Mouse (Mus musculus) thymus, postnatal 10 days (tissue): ENCODE results near the gene Samhd1.
A peak's percentile ranks its signal among the peaks of the same experiment; 100 is the strongest.
"Not testable (repeated sequence)": the region's sequence is repeated elsewhere in the genome, so short reads cannot be mapped to it uniquely, and the experiment has no call there.

Experiments used
- DNase-seq, 2 experiments: peaks; one replicate each; pipeline ENCODE4 v3.0.0; 2021; ENCODE audit warnings: low spot score in 2 of 2

The Samhd1 gene

DNA sequence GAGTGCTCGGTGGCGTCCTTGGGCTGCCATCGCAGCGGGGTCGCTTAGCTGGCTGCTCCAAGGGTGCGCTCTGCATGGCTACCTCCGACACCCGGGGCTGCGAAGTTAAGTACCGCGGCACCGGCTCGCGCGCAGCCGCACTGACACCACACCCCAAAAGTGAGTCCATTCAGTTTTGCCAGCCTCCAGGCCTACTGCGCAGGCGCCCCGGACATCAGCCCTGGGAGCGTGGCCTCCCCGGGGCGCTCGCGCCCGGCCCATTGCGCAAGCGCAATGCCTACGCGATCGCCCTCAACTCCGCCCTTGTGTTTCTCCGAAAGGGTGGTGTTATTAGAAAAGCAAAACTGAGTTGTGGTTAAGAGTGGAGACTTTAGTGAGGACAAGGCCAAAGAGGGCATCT, at the start of gene Samhd1:
TSS of gene Samhd1 (minus strand) at position 252 of the 400 bp plus-strand sequence.
- DNase-seq: peak; percentile 43

DNA sequence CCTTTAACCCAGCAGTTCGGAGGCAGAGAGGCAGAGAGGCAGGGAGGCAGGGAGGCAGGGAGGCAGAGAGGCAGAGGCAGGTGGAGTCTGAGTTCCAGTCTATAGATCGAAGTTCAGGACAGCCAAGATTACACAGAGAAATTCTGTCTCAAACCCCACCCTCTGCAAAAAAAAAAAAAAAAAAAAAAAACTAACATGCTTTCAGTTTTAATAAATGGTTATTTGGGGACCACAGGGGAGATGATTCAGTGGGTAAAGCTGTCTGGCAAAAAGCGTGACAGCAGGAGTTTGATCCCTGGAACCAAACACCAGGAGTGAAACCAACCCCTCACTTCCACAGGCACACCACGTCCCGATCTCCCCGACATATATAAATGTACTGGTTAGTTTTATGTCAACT, 43.1 kb upstream of the Samhd1 start:
- DNase-seq: no peak

DNA sequence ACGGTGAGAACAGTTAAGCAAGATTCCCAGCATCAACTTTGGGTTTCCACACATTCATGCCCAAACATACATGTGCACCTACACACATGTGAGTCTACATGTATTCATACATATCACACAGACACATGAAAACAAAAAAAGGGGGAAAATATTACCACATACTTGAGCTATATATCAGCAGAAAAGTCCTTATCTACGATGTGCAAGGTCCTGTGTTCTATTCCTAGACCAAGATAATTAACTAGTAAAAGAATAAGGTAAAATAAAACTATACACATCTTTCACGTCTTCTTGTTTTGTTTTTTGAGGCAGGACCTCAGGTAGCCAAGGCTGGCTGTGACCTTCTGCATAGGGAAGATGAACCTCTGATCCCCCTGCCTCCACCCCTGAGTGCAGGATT, 41.2 kb upstream of the Samhd1 start:
- DNase-seq: no peak

DNA sequence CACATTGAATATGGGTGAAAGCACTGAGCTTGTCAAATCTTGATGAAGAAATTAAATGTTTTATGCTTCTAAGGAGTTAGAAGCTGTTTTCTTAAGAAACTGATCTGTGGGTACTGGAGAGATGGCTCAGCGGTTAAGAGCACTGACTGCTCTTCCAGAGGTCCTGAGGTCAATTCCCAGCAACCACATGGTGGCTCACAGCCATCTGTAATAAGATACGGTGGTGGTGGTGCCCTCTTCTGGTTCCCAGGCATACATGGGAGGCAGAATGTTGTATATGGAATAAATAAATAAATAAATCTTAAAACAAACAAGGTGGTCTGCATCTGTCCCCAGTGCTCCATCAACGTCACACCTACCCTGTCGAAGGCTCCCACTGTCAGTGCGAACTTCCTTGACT, 39.4 kb upstream of the Samhd1 start:
- DNase-seq: no peak

DNA sequence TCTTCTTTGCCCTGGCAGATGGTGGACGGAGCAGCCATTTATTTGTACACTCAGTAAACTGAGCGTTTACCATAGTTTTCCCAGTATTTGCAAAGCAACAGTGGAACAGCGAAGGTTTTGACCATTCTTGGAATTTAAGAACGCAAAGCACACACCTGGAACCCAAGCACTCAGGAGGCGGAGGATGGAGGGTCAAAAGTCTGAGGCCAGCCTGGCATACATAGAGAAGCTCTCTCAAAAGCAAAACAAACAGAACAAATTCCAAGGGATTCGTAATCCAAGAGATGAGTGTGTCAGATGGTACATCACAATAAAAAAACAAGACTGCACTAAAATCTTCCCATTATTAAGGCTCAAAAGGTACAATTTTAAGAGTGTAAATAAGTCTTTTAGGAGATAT, 38.5 kb upstream of the Samhd1 start:
- no peak for DNase-seq

DNA sequence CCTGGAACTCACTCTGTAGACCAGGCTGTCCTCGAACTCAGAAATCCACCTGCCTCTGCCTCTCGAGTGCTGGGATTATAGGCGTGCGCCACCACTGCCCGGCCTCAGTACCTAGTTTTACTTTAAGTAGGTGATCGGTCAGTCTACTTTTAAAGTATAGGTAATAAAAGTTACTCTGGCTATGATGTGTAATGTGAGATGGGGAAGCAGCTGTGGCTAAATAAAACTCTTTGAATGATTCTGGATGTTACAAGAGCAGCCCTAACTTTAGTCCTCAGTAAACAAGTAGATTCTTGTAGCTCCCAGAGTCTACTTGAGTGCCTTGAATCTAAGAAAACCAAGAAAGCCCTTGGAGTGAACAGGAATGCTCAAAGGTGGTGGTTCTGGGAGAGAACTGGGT, 37.9 kb upstream of the Samhd1 start:
- DNase-seq: no peak

DNA sequence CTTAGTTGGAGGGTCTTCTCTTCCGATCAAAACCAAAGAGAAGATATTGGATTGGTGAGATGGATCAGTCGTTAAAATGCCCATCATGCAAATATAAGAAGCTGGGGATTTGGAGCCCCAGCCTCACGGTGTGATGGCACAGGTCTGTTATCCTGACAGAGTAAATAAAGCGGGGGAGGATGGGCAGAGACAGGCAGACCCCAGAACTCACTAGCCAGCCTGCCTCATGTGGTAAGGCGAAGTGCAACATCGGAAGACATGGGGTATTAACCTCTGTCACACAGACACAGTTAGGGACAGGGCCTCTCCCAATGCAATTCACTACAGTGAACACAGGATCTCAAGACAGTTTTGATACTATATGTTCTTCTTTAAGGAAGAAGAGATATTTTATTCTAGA, 35.6 kb upstream of the Samhd1 start:
- DNase-seq: no peak

DNA sequence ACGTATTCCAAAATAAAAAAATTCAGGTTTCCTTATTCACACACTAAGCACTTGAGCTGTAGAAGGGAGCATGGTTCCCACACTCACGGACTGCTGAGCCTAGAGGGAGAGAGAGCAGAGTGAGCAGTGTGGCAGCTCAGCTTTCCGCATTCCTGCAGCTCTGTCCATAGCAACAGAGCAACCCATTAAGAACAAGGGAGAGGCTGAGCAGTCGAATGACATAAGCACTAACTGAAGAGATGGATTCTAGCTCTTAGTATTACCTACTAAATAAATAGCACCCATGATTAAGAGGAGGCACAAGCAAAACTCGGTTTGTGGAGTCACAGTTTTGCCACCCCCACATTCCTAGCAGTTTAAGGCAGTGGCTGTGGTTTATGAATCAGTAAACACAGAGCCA, 35.1 kb upstream of the Samhd1 start:
- no peak for DNase-seq

DNA sequence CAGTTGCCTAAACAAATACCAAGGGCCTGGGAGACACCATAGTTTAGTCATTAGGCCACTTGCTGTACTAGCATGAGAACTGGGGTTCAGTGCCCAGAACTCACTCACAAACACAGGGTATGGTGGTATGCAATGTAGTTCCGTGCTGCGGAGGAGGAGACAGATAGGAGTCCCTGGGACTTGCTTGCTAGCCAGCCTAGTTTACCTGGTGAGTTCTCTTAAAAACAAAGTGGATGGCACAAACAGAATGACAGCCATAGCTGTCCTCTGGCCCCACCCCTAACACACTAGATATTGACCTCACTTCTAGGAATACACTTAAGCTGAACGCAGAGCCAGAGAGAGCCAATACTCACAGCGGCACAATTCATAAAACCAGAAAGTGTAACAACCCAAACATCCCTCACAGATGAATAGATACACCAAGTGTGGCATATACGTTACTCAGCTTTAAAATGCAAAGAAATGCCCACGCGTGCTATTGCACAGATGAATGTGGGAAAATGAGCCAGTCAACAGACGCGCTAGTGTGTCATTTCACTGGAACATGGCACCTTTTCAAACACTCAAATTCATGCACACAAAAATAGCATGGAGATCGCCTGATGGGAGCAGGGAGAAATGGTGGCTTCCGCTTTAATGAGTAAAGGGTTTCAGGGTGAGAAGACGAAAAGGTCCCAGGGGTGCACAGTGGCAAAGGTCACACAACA, 31.5 kb upstream of the Samhd1 start:
- no peak for DNase-seq

DNA sequence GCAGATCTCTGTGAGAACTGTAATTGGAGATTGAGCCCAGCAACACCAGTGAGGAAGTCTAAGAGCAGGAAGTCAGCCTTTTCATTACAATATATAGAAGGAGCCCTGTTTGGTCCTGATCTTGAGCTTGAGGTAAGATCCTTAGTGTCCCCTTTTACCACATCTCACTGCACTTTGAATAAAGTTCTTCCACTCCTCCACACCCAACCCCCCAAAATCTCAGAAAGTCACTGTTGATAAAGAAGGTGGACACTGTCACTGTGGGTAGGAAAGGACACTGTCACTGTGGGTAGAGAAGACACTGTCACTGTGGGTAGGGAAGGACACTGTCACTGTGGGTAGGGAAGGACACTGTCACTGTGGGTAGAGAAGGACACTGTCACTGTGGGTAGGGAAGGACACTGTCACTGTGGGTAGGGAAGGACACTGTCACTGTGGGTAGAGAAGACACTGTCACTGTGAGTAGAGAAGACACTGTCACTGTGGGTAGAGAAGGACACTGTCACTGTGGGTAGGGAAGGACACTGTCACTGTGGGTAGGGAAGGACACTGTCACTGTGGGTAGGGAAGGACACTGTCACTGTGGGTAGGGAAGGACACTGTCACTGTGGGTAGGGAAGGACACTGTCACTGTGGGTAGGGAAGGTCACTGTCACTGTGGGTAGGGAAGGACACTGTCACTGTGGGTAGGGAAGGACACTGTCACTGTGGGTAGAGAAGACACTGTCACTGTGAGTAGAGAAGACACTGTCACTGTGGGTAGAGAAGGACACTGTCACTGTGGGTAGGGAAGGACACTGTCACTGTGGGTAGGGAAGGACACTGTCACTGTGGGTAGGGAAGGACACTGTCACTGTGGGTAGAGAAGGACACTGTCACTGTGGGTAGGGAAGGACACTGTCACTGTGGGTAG, 30.5 kb upstream of the Samhd1 start:
- DNase-seq: not testable (repeated sequence)

DNA sequence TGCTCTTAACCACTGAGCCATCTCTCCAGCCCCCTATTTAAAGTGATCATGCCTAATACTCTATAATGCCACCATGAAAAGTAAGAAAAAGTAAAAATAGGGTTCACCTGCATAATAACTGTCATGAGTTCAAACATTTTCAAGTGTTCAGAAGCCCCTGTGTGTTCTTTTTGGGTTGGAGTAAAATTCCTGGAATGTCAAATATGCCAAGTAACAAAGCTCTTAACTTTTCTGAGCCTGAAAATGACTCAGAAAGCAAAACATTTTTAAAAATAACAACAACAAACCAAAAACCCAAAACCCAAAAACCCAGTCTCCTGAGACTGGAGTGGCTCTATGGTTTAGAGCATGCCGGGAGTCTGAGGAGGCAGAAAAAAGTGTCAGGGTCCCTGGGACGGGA, 29.0 kb upstream of the Samhd1 start:
- DNase-seq: no peak

DNA sequence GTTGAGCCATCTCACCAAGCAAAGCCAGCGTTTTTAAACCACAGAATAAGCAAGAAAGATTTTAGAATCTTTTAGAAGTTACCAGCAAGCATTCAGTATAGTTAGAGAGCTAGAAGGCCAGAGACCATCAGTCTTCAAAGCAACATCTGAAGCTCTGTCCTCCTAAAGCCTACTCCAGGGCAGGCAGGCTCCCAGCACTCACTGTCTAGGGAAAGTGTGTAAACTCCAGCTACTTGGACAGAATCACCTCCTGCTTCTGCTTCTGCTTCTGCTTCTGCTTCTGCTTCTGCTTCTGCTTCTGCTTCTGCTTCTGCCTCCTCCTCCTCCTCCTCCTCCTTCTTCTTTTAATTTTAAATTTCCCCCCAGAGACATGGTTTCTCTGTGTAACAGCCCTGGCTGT, 21.0 kb upstream of the Samhd1 start:
- DNase-seq: no peak

DNA sequence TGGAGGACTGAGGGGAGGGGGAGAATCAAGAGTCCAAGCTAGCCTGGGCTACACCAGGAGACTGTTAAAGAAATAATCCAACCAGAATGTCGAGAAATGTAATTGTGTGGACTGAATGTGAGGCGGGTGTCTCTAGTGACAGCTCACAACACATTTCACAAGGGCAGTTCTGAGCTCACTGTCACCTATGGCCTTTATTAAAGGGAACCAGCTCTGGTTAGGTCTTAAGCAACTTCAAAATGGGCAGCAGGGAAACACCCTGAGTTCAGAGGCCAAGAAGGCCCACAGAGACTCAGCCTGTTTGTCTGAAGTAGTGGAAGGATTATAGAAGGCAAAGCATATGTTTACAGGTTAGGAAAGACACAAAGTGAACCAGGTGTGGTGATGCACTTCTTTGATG, 18.2 kb upstream of the Samhd1 start:
- DNase-seq: no peak

DNA sequence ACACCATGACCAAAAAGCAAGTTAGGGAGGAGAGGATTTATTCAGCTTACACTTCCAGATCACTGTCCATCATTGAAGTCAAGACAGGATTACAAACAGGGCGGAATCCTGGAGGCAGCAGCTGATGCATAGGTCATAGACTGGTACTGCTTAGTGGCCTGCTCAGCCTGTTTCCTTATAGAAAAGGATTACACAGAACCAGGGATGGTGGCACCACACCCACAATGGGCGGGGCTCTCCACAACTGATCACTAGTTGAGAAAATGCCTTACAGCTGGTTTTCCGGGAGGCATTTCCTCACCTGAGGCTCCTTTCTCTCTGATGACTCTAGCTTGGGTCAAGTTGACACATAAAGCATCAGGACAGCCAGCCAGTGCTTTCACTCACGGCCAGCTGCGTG, 13.4 kb upstream of the Samhd1 start:
- no peak for DNase-seq

DNA sequence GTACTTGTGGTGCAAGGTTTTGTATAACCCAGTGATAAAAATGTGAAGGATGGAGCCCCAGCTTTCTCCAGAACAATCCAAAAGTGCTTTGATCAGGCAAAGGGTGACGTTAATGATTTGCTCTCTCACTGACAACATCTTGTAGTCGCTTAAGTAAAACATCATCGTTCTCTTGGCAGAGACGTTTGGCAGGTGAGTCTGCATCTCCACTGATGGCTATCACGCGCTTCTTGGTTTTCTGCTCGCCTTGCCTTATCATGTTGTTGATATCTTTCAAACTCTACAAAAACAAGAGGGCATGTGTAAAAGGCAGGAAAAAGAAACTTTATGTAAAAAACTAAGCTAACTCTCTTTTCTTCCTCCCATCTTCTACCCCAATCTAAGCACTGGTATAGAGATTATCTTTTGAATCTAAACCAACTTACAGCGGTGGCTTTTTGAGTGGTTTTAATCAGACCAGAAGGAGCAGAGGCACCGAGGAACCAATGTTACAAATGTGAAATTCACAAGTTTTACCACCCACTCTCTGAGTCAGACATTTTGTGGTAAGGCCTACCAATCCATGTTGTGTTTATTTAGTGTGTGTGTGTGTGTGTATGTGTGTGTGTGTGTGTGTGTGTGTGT, 12.4 kb upstream of the Samhd1 start:
- no peak for DNase-seq

DNA sequence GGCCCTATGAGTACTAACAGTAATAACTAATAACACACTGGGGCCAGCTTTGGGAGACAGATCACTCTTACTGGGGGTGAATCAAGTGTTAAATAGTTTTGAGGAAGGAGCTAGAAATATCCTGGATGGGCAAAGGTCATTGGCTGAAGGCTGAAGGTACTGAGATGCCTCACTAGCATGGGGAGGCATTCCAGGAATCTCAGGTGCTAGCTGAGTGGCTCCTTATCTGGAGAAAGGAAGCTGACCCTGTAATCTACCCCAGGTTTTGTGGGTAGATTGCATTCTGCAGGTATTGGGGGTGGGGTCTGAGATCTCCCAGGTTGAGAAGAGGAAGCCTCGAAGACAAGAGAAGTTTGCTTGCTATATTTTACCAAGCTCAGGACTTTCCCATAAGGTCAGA, 10.1 kb upstream of the Samhd1 start:
- DNase-seq: no peak

DNA sequence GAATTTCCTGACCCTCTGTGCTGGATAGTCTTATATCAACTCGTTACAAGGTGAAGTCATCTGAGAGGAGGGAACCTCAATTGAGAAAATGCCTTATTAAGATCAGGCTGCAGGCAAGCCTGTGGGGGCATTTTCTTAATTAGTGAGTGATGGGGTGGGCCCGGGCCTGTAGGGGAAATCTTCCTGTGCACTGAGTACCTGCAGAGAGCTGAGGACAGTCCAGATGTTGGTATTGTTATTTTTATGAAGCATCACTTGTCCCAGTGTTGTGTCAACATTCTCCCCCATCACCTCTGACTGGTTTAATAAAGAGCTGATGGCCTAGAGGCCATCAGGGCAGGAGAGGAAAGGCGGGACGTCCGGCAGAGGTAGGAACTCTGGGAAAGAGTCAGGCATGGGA, 9.1 kb upstream of the Samhd1 start:
- DNase-seq: no peak

DNA sequence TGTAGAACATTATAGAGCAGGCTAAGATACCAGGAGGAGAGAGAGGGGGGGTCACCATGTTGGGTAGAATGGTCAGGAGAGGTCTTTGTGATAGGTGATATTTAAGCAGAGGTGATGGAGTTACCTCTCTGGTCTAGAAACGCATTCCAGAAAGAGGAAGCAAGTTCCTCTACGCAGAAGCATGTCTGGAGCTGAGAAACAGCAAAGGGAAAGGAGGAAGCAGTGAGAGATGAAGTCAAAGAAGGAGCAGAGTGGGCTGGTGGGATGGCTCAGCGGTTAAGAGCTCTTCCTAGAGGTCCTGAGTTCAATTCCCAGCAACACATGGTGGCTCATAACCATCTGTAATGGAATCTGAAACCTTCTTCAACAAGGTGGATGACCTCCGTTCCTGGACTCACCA, 6.9 kb upstream of the Samhd1 start:
- no peak for DNase-seq

DNA sequence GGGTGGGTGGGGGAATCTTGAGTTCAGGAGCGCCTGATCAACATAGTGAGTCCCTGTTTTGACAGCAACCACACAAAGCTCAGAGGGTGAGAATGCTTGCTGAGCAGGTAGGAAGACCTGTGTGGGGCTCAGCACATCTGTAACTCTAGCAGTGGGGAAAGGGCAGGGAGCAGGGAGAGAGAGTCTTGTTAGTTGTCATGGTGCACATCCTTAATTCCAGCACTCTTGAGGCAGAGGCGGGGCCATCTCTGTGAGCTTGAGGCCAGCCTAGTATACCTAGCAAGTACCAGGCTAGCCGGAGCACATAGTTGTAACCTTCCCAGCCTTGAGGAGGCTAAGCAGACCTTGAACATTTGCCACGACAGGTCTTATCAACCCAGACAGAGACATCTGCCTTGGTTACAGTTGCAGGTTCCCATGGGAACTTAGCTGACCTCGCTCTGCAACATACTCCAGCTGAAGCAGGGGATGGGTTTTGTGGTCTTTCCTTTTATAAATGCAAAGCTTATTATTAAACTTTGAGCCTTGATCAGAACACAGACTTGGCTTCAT, 4.3 kb upstream of the Samhd1 start:
- no peak for DNase-seq

DNA sequence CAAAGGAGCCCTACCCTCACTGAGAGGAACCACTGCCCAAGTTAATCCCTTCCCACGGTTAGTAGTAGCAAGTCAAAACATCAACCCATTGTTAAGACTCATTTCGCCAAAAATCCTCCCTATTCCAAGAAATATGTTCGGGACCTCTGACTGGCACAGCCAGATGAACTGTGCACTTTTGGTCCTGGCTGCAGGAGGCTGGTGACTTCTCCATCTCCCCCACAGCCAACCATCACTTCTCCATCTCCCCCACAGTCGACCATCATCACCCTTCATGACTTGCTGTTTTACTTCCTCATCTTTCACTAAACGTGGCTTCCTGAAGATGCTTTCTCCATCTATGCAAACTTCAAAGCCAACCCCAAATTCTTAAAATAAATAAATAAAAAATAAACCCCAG, 3.7 kb upstream of the Samhd1 start:
- DNase-seq: no peak

DNA sequence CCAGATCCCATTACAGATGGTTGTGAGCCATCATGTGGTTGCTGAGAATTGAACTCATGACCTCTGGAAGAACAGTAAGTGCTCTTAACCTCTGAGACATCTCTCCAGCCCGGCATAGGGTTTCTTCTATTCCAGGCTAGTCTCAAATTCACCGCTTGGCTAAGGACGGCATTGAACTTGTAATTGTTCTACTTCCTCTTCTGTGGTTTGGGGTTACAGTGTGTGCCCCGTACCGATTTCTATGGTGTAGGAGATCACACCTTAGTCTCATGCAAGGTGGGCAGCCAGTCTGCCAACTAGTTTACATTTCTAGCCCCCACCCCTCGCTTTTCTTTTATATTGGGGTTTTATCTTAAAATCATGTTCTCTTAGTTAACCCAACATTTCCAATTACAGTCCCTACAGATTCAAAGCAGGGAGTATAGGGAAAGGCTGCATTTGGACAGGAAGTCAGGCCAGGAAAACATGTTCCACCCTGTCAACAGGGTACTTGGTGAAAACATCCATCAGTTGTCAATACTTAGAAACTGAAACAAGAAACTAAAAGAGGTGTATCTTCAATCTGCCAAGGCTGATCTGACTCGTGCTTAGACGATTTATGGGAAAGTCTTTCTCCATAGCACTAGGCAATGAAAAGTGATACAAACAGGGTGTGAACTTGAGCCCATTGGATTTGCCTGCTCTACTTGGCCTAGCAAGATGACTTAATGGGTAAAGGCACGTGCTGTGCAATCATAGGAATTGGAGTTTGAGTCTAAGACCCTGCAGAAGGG, 3.1 kb upstream of the Samhd1 start:
- DNase-seq: no peak

DNA sequence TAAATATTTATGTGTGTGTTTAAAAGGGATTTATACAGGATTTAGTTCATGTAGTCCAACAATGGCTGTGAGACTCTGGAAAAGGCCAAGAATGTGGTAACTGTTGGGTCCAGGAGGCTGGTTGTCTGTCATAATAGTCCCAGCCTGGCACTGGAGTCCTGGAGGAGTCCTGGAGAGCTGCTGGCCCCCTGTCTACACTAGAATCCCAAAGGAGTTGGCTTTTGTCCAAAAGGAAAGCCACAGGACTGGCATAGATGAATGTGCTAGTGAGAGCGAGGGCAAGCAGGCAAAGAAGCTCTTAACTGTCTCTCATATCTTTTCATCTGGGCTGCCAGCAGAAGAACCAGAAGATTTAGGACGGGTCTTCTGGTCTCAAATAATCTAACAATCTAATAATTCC, 1.6 kb upstream of the Samhd1 start:
- no peak for DNase-seq
